Mouse (Mus musculus): ENCODE measurements around the gene Gm21411.
"Not testable (repeated sequence)": the region's sequence is repeated elsewhere in the genome, so short reads cannot be mapped to it uniquely, and the experiment has no call there.

Gm21411 gene

GRCm38 (mm10) chr4:146909386-146910137 lies at the start of gene Gm21411:
Gene Gm21411, minus strand, starts transcription at chr4:146909590.
- not testable (repeated sequence) for DNase-seq (ENCODE audit: low spot score in 2 of 2)

GRCm38 (mm10) chr4:146941691-146942090 lies 32.3 kb upstream of the Gm21411 start:
- not testable (repeated sequence) for DNase-seq (ENCODE audit: low spot score in 2 of 2)

- no peak for DNase-seq (ENCODE audit: low spot score in 2 of 2)
Observed at GRCm38 (mm10) chr4:146932311-146933082, 23.1 kb upstream of the Gm21411 start.

- no peak for DNase-seq (ENCODE audit: low spot score in 2 of 2)
Observed at GRCm38 (mm10) chr4:146915196-146915595, 5.8 kb upstream of the Gm21411 start.

DNA sequence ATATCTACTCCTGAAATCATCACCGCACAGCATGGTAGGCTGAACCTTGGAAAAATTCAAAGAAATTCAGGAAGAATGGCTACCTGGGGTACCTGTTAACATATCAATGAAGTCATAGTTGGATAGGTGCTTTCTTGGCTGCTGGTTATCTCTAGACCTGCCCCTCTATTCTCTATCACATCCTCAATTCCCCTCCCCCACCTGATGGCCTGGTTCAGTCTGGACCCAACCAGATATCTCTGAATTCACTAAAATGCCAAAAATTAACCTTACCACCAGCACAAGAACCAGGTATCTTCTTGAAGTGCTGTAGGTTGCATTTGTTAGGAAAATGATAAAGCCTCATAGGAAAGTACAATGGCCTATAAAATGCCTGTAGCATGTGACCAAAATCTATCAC lies 1.3 kb downstream of the Gm21411 start:
- not testable (repeated sequence) for DNase-seq (ENCODE audit: low spot score in 2 of 2)

- DNase-seq (ENCODE audit: low spot score in 2 of 2), result not testable (repeated sequence)
Observed at GRCm38 (mm10) chr4:146904782-146905181, 4.6 kb downstream of the Gm21411 start.

- DNase-seq (ENCODE audit: low spot score in 2 of 2), result not testable (repeated sequence)
Observed at GRCm38 (mm10) chr4:146903126-146903525, 6.3 kb downstream of the Gm21411 start.
